Mouse (Mus musculus): Measurements from ENCODE around the gene Klc4.

The Klc4 gene

GRCm38 (mm10) chr17:46645561-46646321, at the start of gene Klc4, which contains the start of gene Mrpl2:
Gene Klc4, minus strand, starts transcription at chr17:46646022.
Gene Mrpl2, plus strand, starts transcription at chr17:46646229.
- DNase-seq = peak; percentile 99 to 100

DNA sequence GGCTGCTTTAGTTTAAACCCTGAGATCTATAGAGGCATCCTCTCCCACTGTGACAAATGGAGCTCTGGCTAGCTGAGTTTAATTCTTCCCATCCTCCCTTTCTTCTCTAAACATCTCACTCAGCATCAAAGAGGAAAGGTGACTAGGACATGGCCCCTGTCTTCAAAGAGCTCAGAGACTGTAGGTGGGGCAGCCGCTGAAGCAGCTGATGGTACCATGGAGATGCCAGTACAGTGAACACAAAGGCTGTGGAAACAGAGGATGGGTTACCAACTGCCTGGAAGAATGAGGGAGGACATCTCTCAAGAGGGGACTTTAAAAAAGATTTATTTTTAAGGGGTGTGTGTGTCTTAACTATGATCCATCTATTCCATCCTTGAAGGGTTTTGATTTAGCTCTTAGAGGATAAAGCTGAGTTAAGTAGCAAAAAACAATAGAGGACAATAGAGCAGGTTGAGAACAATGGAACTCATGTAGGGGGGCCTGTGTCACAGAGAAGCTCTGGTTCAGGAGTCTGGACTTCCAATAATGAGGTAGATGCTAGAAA, 48.8 kb upstream of the Klc4 start:
- DNase-seq = no peak

- DNase-seq = no peak
Measured at GRCm38 (mm10) chr17:46691390-46691789, 45.6 kb upstream of the Klc4 start.

- DNase-seq = no peak
Measured at GRCm38 (mm10) chr17:46690665-46691064, 44.8 kb upstream of the Klc4 start.

GRCm38 (mm10) chr17:46685913-46686312, 40.1 kb upstream of the Klc4 start:
- DNase-seq = no peak

GRCm38 (mm10) chr17:46682654-46683389, 37.0 kb upstream of the Klc4 start:
- peak in 1 of 2 experiments; percentile 24 for DNase-seq

GRCm38 (mm10) chr17:46681466-46682118, 35.8 kb upstream of the Klc4 start:
- peak in 1 of 2 experiments; percentile 27 for DNase-seq

DNA sequence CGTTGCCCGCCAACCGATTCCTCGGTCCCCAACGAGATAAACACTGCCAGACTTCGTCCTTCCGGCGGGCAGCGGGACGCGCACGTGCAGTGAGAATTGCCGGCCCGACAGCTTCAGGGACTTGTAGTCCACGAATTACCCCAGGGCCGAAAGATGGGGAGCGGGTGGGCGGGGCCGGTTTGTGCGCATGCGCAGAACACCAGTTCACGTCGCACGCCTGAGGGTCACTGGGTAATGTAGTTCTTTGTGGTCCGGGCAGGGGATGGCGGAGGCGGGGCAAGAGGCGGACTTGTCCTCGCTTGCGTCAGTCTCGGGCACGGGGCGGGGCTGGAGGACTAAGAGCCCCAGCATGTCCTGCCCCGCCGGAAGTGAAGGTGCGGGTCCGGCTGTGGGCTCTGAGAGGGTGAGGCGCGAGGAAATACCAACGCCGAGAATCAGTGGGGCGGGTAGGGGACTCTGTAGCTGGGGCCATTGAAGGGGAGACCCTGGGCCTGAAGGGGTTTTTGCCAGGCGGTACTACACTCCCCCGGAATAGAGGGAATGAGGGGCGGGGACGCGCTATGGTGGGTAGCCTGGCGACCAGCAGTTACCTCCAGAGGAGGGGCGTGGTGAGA, 35.0 kb upstream of the Klc4 start, which contains the start of gene Klhdc3:
Gene Klhdc3 (minus strand): TSS at position 155 of the 614 bp plus-strand sequence.
- peak; percentile 96 to 99 for DNase-seq

DNA sequence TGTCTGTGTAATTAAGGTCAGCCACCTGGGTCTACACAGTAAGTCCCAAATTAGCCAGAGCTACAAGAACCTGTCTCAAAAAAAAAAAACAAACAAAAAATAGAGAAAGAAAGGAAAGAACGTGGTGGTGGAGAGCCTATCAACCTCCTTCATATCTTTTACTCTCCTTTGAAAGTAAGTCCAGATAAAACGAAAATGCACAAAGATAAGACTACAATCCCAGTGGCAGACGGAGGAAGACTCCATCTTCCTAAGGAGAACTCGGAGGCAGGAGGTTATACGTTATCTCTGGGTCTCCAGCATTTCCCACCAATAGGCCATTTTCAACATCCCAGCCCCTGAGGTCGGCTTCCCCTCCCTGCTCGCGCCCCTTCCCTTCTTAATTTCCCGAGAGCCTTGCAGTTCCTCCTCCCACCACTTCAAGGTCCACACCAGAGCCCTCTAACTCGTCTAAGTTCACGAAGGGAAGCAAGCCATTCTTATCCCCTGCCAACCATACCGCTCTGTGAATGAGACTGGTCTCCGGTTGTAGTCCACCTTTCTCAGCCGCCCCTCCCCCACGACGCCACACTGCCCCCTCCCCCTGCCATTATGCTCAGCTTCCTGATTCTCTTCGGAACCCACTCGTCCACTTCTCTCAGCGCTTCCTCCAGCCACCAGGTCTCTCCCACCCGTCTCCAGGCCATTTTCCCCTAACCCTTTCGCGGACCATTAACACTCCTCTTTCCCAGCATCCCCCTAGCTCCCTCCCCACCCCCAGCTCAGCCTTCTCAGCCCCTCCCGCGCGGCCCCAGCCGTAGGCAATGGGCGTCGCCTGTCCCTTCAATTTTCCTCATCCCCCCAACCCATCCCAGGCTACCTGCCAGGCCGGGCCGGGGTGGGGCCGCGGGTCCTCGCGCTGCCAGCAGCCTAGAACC, 34.3 kb upstream of the Klc4 start:
- DNase-seq = peak in 1 of 2 experiments; percentile 72

- no peak for DNase-seq
Measured at GRCm38 (mm10) chr17:46678911-46679310, 33.1 kb upstream of the Klc4 start.

- peak in 1 of 2 experiments; percentile 37 for DNase-seq
Measured at GRCm38 (mm10) chr17:46678416-46678815, 32.6 kb upstream of the Klc4 start, which contains the start of gene Mea1. Gene Mea1, plus strand, starts transcription at chr17:46678793.

DNA sequence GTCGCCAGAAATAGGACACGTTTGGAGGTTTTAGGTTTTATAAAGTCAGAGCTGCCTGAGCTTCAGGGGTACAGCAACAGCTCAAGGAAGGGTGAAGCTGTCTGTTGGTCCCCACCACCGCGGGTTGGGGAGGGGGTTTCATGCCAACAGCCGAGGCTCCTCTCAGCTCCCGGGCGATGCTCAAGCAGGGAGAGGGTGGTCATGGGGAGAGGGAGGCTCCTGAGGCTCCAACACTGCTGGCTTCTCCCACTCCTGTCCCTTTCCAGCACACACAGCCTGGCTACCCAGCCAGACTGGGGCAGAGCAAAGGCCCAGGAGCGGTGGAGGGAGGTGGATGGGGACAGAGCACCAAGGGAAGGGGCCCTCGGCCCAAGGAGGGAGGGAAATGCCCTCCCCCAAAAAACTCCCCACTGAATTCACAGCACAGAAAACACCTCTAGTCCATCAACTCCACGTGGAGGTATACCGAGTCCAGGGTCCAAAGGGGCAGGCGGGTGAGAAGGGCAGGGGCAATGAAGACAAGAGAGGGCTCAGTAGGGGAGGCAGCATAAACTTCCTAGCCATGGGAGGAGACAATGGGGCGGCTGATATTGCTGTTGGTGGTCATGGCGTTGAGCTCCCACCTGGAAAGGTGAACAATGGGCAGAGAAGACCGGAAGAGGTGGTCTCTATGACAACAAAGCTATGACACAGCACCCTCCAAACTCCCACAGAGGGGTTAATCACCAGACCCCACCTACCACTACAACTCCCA, 28.9 kb upstream of the Klc4 start:
- DNase-seq = no peak

DNA sequence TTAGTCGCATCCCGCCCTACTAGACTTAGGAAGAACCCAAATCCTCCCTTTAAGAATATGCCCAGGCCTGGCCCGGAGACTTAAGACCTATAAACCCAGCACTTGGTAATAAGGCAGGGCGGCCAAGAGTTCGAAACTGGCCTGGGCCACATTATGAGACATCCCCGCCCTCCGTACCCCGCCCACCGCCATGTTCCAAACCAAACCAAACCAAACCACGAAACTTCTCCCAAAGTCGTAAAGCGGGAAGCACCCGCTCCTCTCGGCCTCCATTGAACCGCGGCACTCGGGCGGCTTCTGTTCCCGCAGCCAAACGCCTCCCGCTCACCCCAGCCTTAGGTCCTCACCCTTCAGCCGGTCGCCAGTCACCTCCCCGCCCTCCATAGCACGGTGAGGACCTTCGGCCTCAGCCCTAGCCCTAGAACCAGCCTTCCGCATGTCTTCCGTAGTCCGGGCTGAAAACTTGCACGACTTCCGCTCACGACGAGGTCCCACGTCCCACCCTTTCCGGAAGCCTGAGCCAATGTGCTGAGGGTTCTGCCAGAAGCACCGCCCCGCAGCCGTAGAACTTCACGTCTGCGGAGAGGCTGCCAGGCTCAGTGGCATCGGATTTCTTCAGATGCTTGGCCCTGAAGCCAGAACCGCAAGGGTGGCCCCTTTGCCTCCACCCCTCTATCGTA, 28.2 kb upstream of the Klc4 start, which contains the start of gene Rrp36:
Gene Rrp36 (minus strand): TSS at position 503 of the 680 bp plus-strand sequence.
- peak; percentile 88 to 92 for DNase-seq

- DNase-seq = no peak
Measured at GRCm38 (mm10) chr17:46669911-46670310, 24.1 kb upstream of the Klc4 start.

DNA sequence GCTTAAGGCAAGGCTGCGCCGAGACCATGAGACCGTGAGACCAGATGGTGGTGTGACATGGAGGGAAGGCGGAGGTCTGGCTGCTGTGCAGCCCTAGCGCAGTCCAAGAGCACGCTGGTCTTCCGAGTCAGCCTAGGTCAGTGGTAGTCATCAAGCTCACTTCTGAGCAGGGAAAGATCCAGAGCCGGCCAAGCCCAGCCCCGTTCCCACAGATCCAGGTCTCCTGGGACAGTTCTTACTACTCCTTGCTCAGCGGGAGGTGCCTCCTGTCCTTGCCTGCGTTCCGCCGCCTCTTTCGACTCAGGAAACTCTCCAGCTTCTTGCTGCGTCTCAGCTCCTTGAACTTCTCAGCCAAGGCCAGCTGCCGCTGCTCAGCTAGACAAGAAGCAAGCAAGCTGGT, 21.9 kb upstream of the Klc4 start:
- DNase-seq = peak in 1 of 2 experiments; percentile 25

- peak; percentile 77 to 82 for DNase-seq
Measured at GRCm38 (mm10) chr17:46662730-46663129, 16.9 kb upstream of the Klc4 start.

DNA sequence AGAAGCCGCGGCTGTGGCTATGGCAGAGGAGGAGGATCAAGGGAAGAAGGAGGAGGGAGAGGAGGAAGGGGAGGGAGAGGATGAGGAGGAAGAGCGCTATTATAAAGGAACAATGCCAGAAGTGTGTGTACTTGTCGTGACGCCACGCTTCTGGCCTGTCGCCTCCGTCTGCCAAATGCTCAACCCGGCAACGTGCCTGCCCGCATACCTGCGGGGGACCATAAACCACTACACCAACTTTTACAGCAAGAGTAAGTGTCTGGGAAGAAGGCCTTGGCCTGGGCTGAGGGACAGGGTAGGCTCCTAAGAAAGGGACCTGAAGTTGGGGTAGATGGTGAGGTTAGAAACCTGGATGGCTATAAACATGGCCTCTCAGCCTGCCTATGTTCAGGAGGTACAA, 16.2 kb upstream of the Klc4 start:
- peak; percentile 77 to 80 for DNase-seq

- peak; percentile 85 to 86 for DNase-seq
Measured at GRCm38 (mm10) chr17:46661351-46661750, 15.5 kb upstream of the Klc4 start.

GRCm38 (mm10) chr17:46656054-46656453, 10.2 kb upstream of the Klc4 start:
- no peak for DNase-seq

All from cerebellum, postnatal 25 days (tissue).